Mouse (Mus musculus) limb, embryonic 13.5 days (tissue): ENCODE measurements around the gene Slc17a4. TPM values are rescaled to one million over a fixed set of nuclear protein-coding genes. Genes with fewer than 3 reads are reported as not detected.
A peak's percentile ranks its signal among the peaks of the same experiment; 100 is the strongest.

Experiments used
- ATAC-seq: fragments of 200-750 bp; cut with Nextera tagmentation; 2 replicates; pipeline ENCODE4 v1.8.0; 2017; ENCODE audit warnings: low read depth, moderate number of reproducible peaks, moderate TSS enrichment; ENCODE audit not compliant: low FRiP score
- H3K27ac ChIP-seq: fragments of 300-500 bp; sonication (generic); 2 replicates; pipeline ENCODE4 v1.5.1; 2015; ENCODE audit warnings: inconsistent platforms, mild to moderate bottlenecking, moderate library complexity
- H3K27me3 ChIP-seq: fragments of 300-500 bp; sonication (generic); 2 replicates; pipeline ENCODE4 v1.6.1; 2015; ENCODE audit warnings: mild to moderate bottlenecking, inconsistent platforms
- H3K36me3 ChIP-seq: fragments of 300-500 bp; sonication (generic); 2 replicates; pipeline ENCODE4 v1.6.1; 2015; ENCODE audit warnings: inconsistent platforms, mild to moderate bottlenecking, moderate library complexity
- H3K4me1 ChIP-seq: fragments of 300-500 bp; sonication (generic); 2 replicates; pipeline ENCODE4 v1.6.1; 2015; ENCODE audit warnings: inconsistent platforms
- H3K4me2 ChIP-seq: fragments of 300-500 bp; sonication (generic); replicated peaks from 2 replicates; pipeline ENCODE4 v1.6.1; 2015; ENCODE audit warnings: inconsistent platforms, mild to moderate bottlenecking, moderate library complexity
- H3K4me3 ChIP-seq: fragments of 300-500 bp; sonication (generic); 2 replicates; pipeline ENCODE4 v1.5.1; 2015; ENCODE audit warnings: moderate library complexity, mild to moderate bottlenecking, inconsistent platforms
- H3K9ac ChIP-seq: fragments of 300-500 bp; sonication (generic); 2 replicates; pipeline ENCODE4 v1.6.1; 2015; ENCODE audit warnings: mild to moderate bottlenecking, inconsistent platforms
- H3K9me3 ChIP-seq: fragments of 300-500 bp; sonication (generic); 2 replicates; pipeline ENCODE4 v1.6.1; 2016; ENCODE audit warnings: inconsistent platforms
- WGBS: fragments of 180-500 bp; shearing (Covaris S2); methylation state at CpG from one replicate; pipeline ENCODE4 v1.1.7; 2015; 5-methylcytosine and 5-hydroxymethylcytosine counted together
- polyA plus RNA-seq: library from polyadenylated mRNA; unstranded; fragments of >200 nt; fragmentation: Nextera tagmentation; extraction: Ambion mirVana; gene quantifications from 2 replicates; pipeline ENCODE4 v1.2.1, GENCODE M21; 2015

Gene Slc17a4
- 0.06 TPM in 1 of 2 replicates, not detected in the other for polyA plus RNA-seq

DNA sequence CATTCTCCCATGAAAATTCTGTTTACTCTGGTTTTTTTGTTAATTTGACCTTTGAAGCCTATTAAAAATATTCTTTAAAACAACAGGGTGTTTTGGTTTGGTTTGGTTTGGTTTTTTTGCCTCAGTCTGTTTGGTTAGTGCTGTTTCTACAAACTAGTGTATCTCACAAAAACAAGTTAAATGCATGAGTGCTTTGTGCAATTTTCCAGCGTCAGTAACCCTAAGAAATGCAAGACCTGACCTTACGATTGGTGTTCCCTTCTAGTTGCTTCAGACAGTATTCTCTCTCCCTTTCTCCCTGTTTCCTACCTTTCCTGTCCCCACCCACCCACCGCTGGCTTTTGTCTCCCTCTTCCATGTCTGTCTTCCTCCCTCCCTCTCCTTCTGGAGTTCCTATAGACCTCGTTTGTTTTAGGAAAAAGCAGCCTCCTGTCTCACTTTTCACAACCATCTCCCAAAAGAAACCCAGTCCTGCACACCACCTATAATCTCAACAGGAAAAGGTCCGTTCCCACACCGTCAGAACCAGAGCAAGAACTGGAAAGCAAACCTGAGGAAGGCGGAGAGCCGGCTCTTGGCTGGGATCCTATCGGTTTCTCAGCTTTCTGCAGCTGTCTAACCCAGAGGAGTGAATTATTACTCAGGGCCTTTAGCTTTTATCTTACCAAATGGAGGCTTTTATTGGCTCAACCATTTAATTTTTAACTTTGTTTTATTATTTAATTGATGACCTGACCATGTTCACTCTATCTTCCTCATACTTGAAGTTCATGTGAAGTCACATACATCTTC is at the start of gene Slc17a4:
TSS of gene Slc17a4 (minus strand) at position 634 of the 792 bp plus-strand sequence.
- Histone ChIP-seq H3K4me1 (no peaks in the 10 kb centered on the region), H3K9me3 (no peaks in the 10 kb centered on the region), H3K9ac (no peak within 1 kb of the TSS), H3K36me3 (no peaks in the 10 kb centered on the region), H3K27me3 (no peaks in the 10 kb centered on the region), H3K4me2 (no peak within 1 kb of the TSS), H3K27ac (no peak within 1 kb of the TSS), H3K4me3 (no peak within 1 kb of the TSS)
- WGBS: 63% methylated on average over 9 of the region's 9 CpGs
- ATAC-seq: no peak

DNA sequence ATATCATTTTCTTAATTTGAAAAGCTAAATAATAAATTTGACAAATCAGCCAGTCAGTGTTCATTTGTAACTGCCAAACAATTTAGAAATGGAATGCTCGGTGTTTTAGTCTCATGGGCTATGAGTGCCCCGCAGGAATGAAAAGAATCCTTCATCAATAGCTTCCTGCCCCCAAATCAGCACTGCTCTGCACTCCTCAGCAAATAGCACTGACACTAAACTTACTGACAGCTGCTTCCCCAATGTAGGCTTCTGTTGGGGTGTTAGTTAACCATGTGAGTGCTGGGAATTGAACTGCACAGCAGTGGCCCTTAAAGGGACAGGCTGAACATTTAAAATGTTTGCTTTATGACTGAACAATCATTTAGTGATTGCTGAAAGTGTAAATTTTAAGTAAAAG is 45.0 kb upstream of the Slc17a4 start:
- 35% methylated on average over 2 of the region's 2 CpGs for WGBS
- Histone ChIP-seq H3K9me3 (no peaks in the 10 kb centered on the region), H3K4me2 (no peak overlapping the region), H3K27ac (no peak overlapping the region), H3K27me3 (no peaks in the 10 kb centered on the region), H3K4me3 (no peak overlapping the region), H3K36me3 (no peaks in the 10 kb centered on the region), H3K9ac (no peak overlapping the region), H3K4me1 (no peaks in the 10 kb centered on the region)
- ATAC-seq: no peak

DNA sequence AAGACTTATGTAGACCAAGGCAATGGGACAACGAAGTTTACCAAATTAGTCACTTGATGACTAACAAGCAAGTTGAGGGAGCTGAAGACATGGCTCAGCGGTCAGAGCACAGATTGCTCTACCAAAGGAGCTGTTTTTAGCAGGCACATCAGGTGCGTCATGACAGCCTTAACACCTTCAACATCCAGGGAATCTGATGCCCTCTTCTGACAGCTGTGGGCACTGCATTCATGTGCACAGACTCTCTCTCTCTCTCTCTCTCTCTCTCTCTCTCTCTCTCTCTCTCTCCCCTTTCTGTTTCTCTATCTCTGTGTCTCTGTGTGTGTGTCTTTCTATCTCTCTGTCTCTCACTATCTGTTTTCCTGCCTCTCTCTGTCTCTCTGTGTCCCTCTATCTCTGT is 36.1 kb upstream of the Slc17a4 start:
- H3K4me3 ChIP-seq: no peak overlapping the region
- 78% methylated on average over 3 of the region's 3 CpGs for WGBS
- H3K4me1 ChIP-seq: peaks cover 19% of the 10 kb centered on the region
- no peak for ATAC-seq
- no peaks in the 10 kb centered on the region for H3K27me3 ChIP-seq
- no peak overlapping the region for H3K4me2 ChIP-seq
- no peak overlapping the region for H3K27ac ChIP-seq
- H3K9ac ChIP-seq: no peak overlapping the region
- no peaks in the 10 kb centered on the region for H3K9me3 ChIP-seq
- no peaks in the 10 kb centered on the region for H3K36me3 ChIP-seq

DNA sequence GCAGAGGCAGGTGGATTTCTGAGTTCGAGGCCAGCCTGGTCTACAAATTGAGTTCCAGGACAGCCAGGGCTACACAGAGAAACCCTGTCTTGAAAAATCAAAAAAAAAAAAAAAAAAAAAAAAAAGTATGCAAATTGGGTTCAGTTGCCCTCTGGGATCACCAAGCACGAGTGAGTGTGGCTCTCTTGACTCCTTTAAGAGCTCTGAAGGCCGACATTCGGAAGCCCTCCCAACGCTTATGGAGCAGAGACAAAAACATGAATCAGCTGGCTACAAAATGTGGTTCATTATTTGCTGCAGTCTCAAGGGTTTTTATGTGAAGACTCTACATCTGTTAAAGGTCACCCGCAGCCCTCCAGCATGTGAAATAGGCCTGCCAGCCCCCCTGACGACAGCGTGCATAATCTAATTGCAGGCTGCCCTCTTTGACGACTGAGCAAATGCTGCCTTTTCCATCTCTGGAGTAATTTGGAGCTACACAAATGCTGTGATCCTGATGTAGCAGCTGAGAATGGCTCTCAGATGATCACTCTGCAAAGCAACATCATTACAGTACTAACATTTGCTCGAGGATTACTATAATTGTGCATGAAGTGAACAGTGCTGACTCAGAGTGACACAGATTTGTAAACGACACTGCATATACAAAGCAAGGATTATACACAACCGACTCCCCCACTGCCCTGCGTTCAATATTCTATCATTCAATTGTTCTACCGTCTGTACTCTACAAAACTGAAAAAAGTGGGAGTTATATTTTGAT is 34.9 kb upstream of the Slc17a4 start:
- no peaks in the 10 kb centered on the region for H3K9me3 ChIP-seq
- WGBS: 43% methylated on average over 14 of the region's 14 CpGs
- no peak overlapping the region for H3K27ac ChIP-seq
- H3K27me3 ChIP-seq: no peaks in the 10 kb centered on the region
- no peaks in the 10 kb centered on the region for H3K36me3 ChIP-seq
- ATAC-seq: no peak
- no peak overlapping the region for H3K9ac ChIP-seq
- no peak overlapping the region for H3K4me3 ChIP-seq
- peaks cover 23% of the 10 kb centered on the region for H3K4me1 ChIP-seq
- no peak overlapping the region for H3K4me2 ChIP-seq

DNA sequence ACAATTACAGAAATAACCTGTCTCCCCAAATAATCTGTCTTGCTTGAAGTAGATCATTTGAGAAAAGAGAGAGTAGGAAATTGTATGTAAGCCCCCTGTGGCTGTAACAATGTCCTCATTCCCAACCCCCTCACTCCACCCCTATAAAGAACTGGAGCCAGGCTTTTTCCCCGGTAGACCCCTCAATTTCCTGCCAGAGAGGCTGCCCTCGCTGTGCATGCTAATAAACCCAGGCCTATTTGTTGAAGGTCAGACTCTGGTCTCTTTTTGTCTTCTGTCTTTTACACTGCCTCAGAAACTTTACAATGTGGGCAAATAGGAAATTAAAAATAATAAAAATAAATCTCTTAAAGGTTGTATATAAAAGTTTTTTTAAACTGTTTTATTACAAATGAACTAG is 31.4 kb upstream of the Slc17a4 start:
- H3K4me2 ChIP-seq: no peak overlapping the region
- 8% methylated on average over 2 of the region's 2 CpGs for WGBS
- no peaks in the 10 kb centered on the region for H3K27me3 ChIP-seq
- H3K4me1 ChIP-seq: peaks cover 29% of the 10 kb centered on the region
- no peak overlapping the region for H3K4me3 ChIP-seq
- no peak overlapping the region for H3K9ac ChIP-seq
- ATAC-seq: peak; percentile 57
- no peaks in the 10 kb centered on the region for H3K36me3 ChIP-seq
- no peaks in the 10 kb centered on the region for H3K9me3 ChIP-seq
- no peak overlapping the region for H3K27ac ChIP-seq

DNA sequence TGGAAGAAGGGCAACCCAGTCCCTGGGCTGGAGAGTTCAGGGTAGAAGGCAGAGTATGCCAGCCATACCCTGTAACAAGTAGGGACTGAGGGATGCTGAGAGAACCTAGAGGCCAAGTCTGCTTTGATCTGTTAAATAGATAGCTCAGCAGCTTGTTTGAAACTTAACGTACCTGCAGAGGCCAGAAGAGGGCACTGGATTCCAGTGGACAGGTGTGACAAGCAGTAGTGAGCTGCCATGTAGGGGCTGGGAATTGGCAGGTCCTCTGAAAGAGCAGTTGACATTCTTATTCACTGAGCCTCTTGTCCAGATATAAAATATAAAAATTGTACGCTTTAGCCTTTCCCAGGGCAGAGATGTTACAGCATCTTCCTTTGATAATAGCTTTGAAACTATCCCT is 28.1 kb upstream of the Slc17a4 start:
- H3K36me3 ChIP-seq: no peaks in the 10 kb centered on the region
- no peaks in the 10 kb centered on the region for H3K27me3 ChIP-seq
- H3K4me3 ChIP-seq: no peak overlapping the region
- H3K4me2 ChIP-seq: no peak overlapping the region
- ATAC-seq: no peak
- no peaks in the 10 kb centered on the region for H3K9me3 ChIP-seq
- WGBS: 41% methylated on average over 2 of the region's 2 CpGs
- H3K27ac ChIP-seq: no peak overlapping the region
- no peak overlapping the region for H3K9ac ChIP-seq
- H3K4me1 ChIP-seq: peaks cover 19% of the 10 kb centered on the region

DNA sequence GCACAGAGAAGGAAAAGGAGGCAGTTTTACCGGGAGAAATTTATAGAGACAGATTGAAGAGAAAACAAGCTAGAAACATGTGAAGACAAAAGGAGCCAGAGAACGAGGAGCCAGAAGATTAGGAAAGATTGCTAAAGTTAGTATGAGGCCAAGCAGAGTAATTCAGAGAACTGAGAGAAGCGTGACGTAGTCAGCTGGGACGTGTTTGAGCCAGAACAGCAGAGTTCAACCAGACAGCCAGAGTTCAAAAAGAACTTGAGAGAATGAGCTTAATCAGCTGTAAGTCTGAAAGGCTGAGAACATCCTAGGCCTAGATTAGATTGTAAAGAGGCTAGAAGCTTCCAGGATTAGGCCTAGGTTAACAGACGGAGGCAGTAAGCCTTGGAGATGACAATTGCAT is 25.5 kb upstream of the Slc17a4 start:
- Histone ChIP-seq H3K4me1 (peaks cover 6% of the 10 kb centered on the region; the same call in 1 of the 2 replicates), H3K9me3 (no peaks in the 10 kb centered on the region), H3K4me2 (no peak overlapping the region), H3K27me3 (no peaks in the 10 kb centered on the region), H3K9ac (no peak overlapping the region), H3K27ac (no peak overlapping the region), H3K36me3 (no peaks in the 10 kb centered on the region), H3K4me3 (no peak overlapping the region)
- WGBS: 60% methylated on average over 6 of the region's 6 CpGs
- ATAC-seq: no peak

DNA sequence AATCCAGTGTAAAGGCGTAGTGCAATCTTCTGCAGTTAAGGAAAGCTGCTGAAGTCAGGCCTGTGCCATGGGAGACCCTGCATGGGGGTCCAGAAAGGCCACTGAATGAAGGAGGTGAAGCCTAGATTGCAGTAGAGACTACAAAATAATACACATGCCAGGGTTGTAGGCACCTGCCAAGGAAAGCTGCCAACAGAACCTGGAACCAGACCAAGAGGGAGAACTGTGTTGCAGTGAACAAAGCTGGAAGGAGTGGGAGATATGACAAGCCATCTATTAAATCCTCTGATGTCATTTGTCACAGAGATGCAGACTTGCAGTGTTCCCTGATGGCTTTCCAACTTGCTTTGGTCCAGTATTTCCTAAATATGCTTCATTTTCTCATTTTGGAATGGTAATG is 23.9 kb upstream of the Slc17a4 start:
- WGBS: 89% methylated on average over 1 of the region's 1 CpGs

DNA sequence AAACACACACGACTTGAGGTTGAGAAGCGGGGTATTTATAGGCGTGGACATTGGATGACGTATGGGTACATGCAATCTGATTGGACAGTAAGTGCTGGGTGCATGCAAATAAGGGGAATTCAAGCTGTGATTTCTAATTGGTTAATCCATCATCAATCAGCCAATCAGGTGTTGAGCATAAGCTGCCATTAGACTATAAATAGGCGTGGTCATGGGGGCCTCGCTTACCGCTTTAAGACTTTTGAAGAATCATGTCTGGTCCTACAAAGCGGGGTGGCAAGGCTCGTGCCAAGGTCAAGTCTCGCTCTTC is 19.4 kb upstream of the Slc17a4 start, which contains the start of gene Hist1h2aa:
TSS of gene Hist1h2aa (plus strand) at position 252 of the 310 bp plus-strand sequence.
- no peak within 1 kb of the TSS for H3K27ac ChIP-seq
- H3K4me2 ChIP-seq: no peak within 1 kb of the TSS
- H3K36me3 ChIP-seq: no peaks in the 10 kb centered on the region
- no peak within 1 kb of the TSS for H3K4me3 ChIP-seq
- peaks cover 12% of the 10 kb centered on the region for H3K4me1 ChIP-seq
- no peak within 1 kb of the TSS for H3K9ac ChIP-seq
- H3K9me3 ChIP-seq: no peaks in the 10 kb centered on the region; the same call in 1 of the 2 replicates
- no peaks in the 10 kb centered on the region for H3K27me3 ChIP-seq
- ATAC-seq: no peak
- 91% methylated on average over 10 of the region's 10 CpGs for WGBS

More for the DNA sequence above, 23.9 kb upstream of the Slc17a4 start:
- no peak overlapping the region for H3K9ac ChIP-seq
- peaks cover 6% of the 10 kb centered on the region; the same call in 1 of the 2 replicates for H3K4me1 ChIP-seq
- no peaks in the 10 kb centered on the region; the same call in 1 of the 2 replicates for H3K9me3 ChIP-seq
- no peak overlapping the region for H3K4me3 ChIP-seq
- ATAC-seq: no peak
- no peaks in the 10 kb centered on the region for H3K36me3 ChIP-seq
- H3K4me2 ChIP-seq: no peak overlapping the region
- H3K27me3 ChIP-seq: no peaks in the 10 kb centered on the region
- no peak overlapping the region for H3K27ac ChIP-seq

DNA sequence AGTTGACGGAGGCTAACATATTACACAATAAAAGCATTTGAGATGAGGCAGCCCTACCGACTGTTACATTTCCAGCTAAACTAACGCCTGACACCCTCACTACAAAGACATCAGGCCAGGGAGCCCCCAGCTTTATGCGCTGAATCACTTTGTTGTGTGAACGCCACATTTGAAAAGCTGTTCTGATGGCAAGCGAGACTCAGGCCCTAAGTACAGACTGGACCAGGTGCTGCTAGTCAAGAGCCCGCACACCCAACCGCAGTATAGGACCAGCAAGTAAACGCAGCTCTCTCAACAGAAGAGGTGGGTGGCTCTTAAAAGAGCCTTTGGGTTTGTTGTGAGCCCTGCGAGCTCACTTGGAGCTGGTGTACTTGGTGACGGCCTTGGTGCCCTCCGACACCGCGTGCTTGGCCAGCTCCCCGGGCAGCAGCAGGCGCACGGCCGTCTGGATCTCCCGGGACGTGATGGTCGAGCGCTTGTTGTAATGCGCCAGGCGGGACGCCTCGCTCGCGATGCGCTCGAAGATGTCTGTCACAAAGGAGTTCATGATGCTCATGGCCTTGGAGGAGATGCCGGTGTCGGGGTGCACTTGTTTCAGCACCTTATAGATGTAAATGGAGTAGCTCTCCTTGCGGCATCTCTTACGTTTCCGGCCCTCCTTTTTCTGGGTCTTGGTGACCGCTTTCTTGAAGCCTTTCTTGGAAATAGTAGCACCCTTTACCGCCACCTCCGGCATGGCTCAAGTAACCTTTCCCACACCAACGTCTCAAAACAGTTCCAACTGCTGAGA is 18.8 kb upstream of the Slc17a4 start, which contains the start of gene Hist1h2ba:
TSS of gene Hist1h2ba (minus strand) at position 736 of the 790 bp plus-strand sequence.
- Histone ChIP-seq H3K4me1 (peaks cover 12% of the 10 kb centered on the region), H3K9me3 (no peaks in the 10 kb centered on the region; the same call in 1 of the 2 replicates), H3K4me3 (no peak within 1 kb of the TSS), H3K4me2 (no peak within 1 kb of the TSS), H3K9ac (no peak within 1 kb of the TSS), H3K27me3 (no peaks in the 10 kb centered on the region), H3K36me3 (no peaks in the 10 kb centered on the region), H3K27ac (no peak within 1 kb of the TSS)
- WGBS: 95% methylated on average over 39 of the region's 39 CpGs
- ATAC-seq: no peak

DNA sequence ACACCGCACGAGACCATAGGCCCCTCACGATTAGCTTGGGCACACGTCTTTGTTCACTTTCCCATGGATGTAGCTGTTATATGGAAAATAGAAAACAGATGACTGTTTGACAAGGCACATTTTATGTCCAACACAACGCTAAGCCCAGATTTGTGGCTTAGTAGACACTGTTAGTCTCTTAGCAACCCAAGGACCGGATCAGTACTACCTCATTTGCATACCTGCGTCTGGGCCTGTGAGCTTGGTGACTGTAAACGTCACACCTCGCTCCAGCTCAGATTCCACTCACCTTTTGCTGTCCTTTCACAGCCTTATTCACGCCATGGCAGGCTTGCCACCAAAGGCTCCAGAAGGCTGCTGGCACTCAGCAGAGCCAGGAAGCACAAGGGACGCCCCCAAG is 16.1 kb upstream of the Slc17a4 start:
- ATAC-seq: peak; percentile 51; the same call in 1 of the 2 replicates
- no peak overlapping the region for H3K4me3 ChIP-seq
- WGBS: 23% methylated on average over 11 of the region's 11 CpGs
- H3K9me3 ChIP-seq: no peaks in the 10 kb centered on the region; the same call in 1 of the 2 replicates
- H3K36me3 ChIP-seq: no peaks in the 10 kb centered on the region
- peaks cover 17% of the 10 kb centered on the region for H3K4me1 ChIP-seq
- H3K27me3 ChIP-seq: no peaks in the 10 kb centered on the region
- no peak overlapping the region for H3K9ac ChIP-seq
- H3K27ac ChIP-seq: peak overlapping the region; percentile 48; the same call in 1 of the 2 replicates
- H3K4me2 ChIP-seq: peak overlapping the region; percentile 20
